Mouse (Mus musculus) lung, postnatal 0 days (tissue): ENCODE measurements at regions not wholly inside any gene's neighbourhood (a gene's known extent, or its start where the extent isn't known, plus 50 kb on each side); places are given as distances from the start of the nearest gene placed in this dataset.

Experiments
- CTCF ChIP-seq: IDR thresholded peaks from 2 replicates; pipeline ENCODE4 v1.5.1; 2016; ENCODE audit warnings: antibody characterized with exemption, mild to moderate bottlenecking
- EP300 ChIP-seq: IDR thresholded peaks from 2 replicates; pipeline ENCODE4 v1.6.1; 2016; ENCODE audit warnings: antibody characterized with exemption, mild to moderate bottlenecking, control low read depth

DNA sequence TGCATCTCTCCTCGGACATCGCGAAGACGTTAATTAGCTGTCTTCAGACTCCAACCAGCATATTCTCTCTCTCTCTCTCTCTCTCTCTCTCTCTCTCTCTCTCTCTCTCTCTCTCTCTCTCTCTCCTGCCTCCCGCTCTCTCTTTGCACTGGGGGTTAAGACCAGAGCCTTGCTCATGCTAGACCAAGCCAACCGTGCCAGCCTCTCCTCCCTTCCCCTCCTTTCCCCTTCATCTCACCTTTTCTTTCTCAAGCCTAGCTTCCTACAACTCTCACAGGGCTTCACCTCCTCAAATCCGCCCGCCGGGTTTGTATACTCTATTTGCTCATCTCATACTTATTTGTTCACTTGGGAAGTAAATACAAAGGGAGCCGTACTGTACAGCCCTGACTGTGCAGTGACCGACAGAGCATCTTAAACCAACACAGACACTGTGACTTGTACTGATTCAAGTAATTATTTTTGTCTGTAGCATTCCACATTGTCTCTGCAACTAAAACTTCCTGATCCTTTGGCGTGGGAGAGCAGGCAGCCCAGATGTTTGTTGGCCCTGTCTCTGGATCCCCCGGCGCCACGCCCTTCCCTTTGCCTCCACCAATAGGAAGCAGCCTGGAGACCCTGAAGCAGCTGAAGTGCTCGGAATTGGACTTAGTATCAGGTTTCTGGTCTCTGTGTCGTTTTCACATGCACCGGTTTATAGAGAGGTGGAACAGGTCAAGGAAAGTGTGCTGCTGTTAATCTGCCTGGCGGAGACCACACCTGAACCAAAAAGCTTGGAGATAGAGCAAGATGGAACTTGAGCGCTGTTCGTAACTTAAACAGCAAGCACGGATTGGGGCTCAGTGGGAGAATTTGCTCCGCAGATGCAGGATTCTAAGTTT is 145.1 kb downstream of the Sox2 start:
- TF ChIP-seq CTCF, result no peak
- no peak for TF ChIP-seq EP300
